Mouse (Mus musculus) thymus, postnatal 4 days (tissue): ENCODE results near the gene Fuca1.

Source experiments
- DNase-seq: peaks from one replicate; pipeline ENCODE4 v3.0.0; 2021

Gene Fuca1

GRCm38 (mm10) chr4:135925341-135925740 is 4.8 kb downstream of the Fuca1 start:
- DNase-seq = no peak

- no peak for DNase-seq
These were observed 5.8 kb downstream of the Fuca1 start for GRCm38 (mm10) chr4:135926195-135926808.

GRCm38 (mm10) chr4:135926861-135927260 is 6.3 kb downstream of the Fuca1 start:
- DNase-seq = no peak

- DNase-seq = no peak
These were observed 7.8 kb downstream of the Fuca1 start for GRCm38 (mm10) chr4:135928376-135928775.

GRCm38 (mm10) chr4:135929405-135929804 is 8.9 kb downstream of the Fuca1 start:
- DNase-seq = no peak

GRCm38 (mm10) chr4:135929828-135930227 is 9.3 kb downstream of the Fuca1 start:
- no peak for DNase-seq

- DNase-seq = no peak
These were observed 9.7 kb downstream of the Fuca1 start for GRCm38 (mm10) chr4:135930239-135930638.

- DNase-seq = peak; percentile 58
These were observed 11.3 kb downstream of the Fuca1 start for GRCm38 (mm10) chr4:135931832-135932231.

GRCm38 (mm10) chr4:135934708-135935500 is 14.4 kb downstream of the Fuca1 start:
- DNase-seq = no peak

- no peak for DNase-seq
These were observed 15.0 kb downstream of the Fuca1 start for GRCm38 (mm10) chr4:135935502-135935901.

GRCm38 (mm10) chr4:135938858-135939257 is 18.3 kb downstream of the Fuca1 start:
- no peak for DNase-seq

GRCm38 (mm10) chr4:135941026-135941425 is 20.5 kb downstream of the Fuca1 start:
- peak; percentile 53 for DNase-seq

GRCm38 (mm10) chr4:135942193-135942592 is 21.7 kb downstream of the Fuca1 start:
- no peak for DNase-seq

- DNase-seq = no peak
These were observed 22.9 kb downstream of the Fuca1 start for GRCm38 (mm10) chr4:135943389-135943788.

GRCm38 (mm10) chr4:135945706-135946105 is 25.2 kb downstream of the Fuca1 start:
- DNase-seq = no peak

- DNase-seq = peak; percentile 98
These were observed 25.7 kb downstream of the Fuca1 start, which contains the start of gene Hmgcl for GRCm38 (mm10) chr4:135946278-135946658. Hmgcl (plus strand) TSS chr4:135946448.

GRCm38 (mm10) chr4:135946659-135947301 is 26.2 kb downstream of the Fuca1 start:
- no peak for DNase-seq

- DNase-seq = no peak
These were observed 27.6 kb downstream of the Fuca1 start for GRCm38 (mm10) chr4:135948142-135948541.

- DNase-seq = no peak
These were observed 28.9 kb downstream of the Fuca1 start for GRCm38 (mm10) chr4:135949475-135949874.

- DNase-seq = no peak
These were observed 29.4 kb downstream of the Fuca1 start for GRCm38 (mm10) chr4:135949911-135950310.

GRCm38 (mm10) chr4:135950365-135950764 is 29.8 kb downstream of the Fuca1 start:
- DNase-seq = no peak

- DNase-seq = peak; percentile 53
These were observed 31.0 kb downstream of the Fuca1 start for GRCm38 (mm10) chr4:135951505-135951904.

GRCm38 (mm10) chr4:135953179-135953578 is 32.6 kb downstream of the Fuca1 start:
- DNase-seq = no peak

- DNase-seq = peak; percentile 88
These were observed 33.7 kb downstream of the Fuca1 start for GRCm38 (mm10) chr4:135954241-135954640.
